8 mouse cellular contexts compared by ENCODE assay signal in the genomic region with DNA sequence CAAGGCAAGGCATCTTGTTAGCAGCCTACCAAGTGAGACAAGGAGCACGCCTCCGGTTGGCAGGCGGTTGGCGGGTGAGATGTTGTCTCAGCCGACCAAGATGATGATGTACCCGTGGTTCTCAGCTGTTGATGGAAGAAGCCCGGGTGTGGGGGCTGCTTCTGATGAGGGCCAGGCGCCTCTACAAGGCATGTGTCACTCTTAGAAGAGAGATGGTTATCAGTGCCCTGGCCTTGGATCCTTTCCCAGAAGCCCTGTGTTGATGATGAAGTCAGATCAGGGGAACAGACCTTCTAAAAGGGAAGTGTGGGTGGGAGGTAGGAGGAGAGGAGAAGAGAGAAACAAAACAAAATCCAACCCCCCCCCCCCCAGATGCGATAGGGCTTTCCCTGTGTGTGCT. TPM values are rescaled to one million over a fixed set of nuclear protein-coding genes. Genes with fewer than 3 reads are reported as not detected.
DNase-seq lines count a peak whose midpoint lies in the region; ATAC-seq and TF ChIP-seq lines count a peak whose summit lies in the region.

No protein-coding gene starts in this region.

- no peak overlapping the region for H3K4me2 ChIP-seq in lung, postnatal 0 days (replicated peaks; ENCODE audit: low read depth, low read length)
- no peak overlapping the region for H3K4me2 ChIP-seq in midbrain, embryonic 15.5 days
- H3K4me2 ChIP-seq in hindbrain, embryonic 16.5 days (ENCODE audit: low read length) = no peak overlapping the region

- 14% methylated on average over 9 of the region's 9 CpGs for WGBS in heart, adult 2 months
- WGBS in lung, postnatal 0 days = 16% methylated on average over 9 of the region's 9 CpGs
- 91% methylated on average over 9 of the region's 9 CpGs for WGBS in midbrain, embryonic 15.5 days
- 81% methylated on average over 9 of the region's 9 CpGs for WGBS in hindbrain, embryonic 16.5 days

- no peak overlapping the region for H3K4me3 ChIP-seq in heart, adult 2 months
- no peak overlapping the region for H3K4me3 ChIP-seq in lung, postnatal 0 days (ENCODE audit: low read depth, low read length)
- no peak overlapping the region for H3K4me3 ChIP-seq in midbrain, embryonic 15.5 days
- H3K4me3 ChIP-seq in hindbrain, embryonic 16.5 days (ENCODE audit: low read length) = no peak overlapping the region

- intact Hi-C loops in heart, adult 2 months (cut with DNase I) = loop anchor here (2.0 kb wide), 1 partner anchor 18 kb away; no protein-coding TSS in a partner anchor

- no peaks in the 10 kb centered on the region for H3K79me2 ChIP-seq in heart, adult 2 months (replicated peaks; ENCODE audit: control insufficient read depth, insufficient read depth, low read length)

- peak; percentile 86 for ATAC-seq in lung, postnatal 0 days
- no peak for ATAC-seq in midbrain, embryonic 15.5 days (replicated peaks)
- no peak for ATAC-seq in hindbrain, embryonic 16.5 days

- no peaks in the 10 kb centered on the region for H3K27me3 ChIP-seq in heart, adult 2 months (ENCODE audit: control insufficient read depth, insufficient read depth, low read length)
- no peaks in the 10 kb centered on the region for H3K27me3 ChIP-seq in lung, postnatal 0 days (replicated peaks; ENCODE audit: insufficient read depth, low read length)
- H3K27me3 ChIP-seq in midbrain, embryonic 15.5 days (replicated peaks) = no peaks in the 10 kb centered on the region
- H3K27me3 ChIP-seq in hindbrain, embryonic 16.5 days (replicated peaks; ENCODE audit: control insufficient read depth, insufficient read depth, low read length) = no peaks in the 10 kb centered on the region

- DNase-seq in B cell, adult 2 months = peak; percentile 49 to 55
- DNase-seq in T-cell, adult 2 months (ENCODE audit: low spot score) = peak; percentile 60
- DNase-seq in heart, adult 2 months = peak; percentile 39 to 56
- DNase-seq in layer of hippocampus, adult 18-20 months (ENCODE audit: low spot score in 2 of 2) = peak; percentile 76 to 87
- peak; percentile 57 for DNase-seq in lung, postnatal 0 days (ENCODE audit: low spot score)
- DNase-seq in thymus, postnatal 0 days (ENCODE audit: low spot score) = peak; percentile 44

- peaks cover 21% of the 10 kb centered on the region for H3K4me1 ChIP-seq in heart, adult 2 months (ENCODE audit: control insufficient read depth, insufficient read depth, low read length)
- H3K4me1 ChIP-seq in lung, postnatal 0 days (ENCODE audit: insufficient read depth, low read depth, low read length) = 0 out of 2 replicates have a peak, but pooled peaks cover 4% of the 10 kb centered on the region
- H3K4me1 ChIP-seq in midbrain, embryonic 15.5 days = no peaks in the 10 kb centered on the region
- no peaks in the 10 kb centered on the region for H3K4me1 ChIP-seq in hindbrain, embryonic 16.5 days (ENCODE audit: control insufficient read depth, insufficient read depth, low read depth, low read length)

- no peak for TF ChIP-seq POLR2A in heart, adult 2 months (IDR thresholded peaks at IDR 0.05; ENCODE audit: insufficient read depth, low read depth, low read length)

- H3K9ac ChIP-seq in heart, adult 2 months (ENCODE audit: low read depth, low read length) = no peak overlapping the region
- H3K9ac ChIP-seq in lung, postnatal 0 days (replicated peaks; ENCODE audit: low read depth) = no peak overlapping the region
- no peak overlapping the region for H3K9ac ChIP-seq in midbrain, embryonic 15.5 days
- H3K9ac ChIP-seq in hindbrain, embryonic 16.5 days (ENCODE audit: low read depth, low read length) = no peak overlapping the region

- no peak for TF ChIP-seq EP300 in heart, adult 2 months (IDR thresholded peaks at IDR 0.05; ENCODE audit: insufficient read depth, low read depth, low read length)
- TF ChIP-seq EP300 in lung, postnatal 0 days (IDR thresholded peaks at IDR 0.05) = peak; percentile 68

- no peak overlapping the region; the same call in 1 of the 2 replicates for H3K27ac ChIP-seq in heart, adult 2 months
- H3K27ac ChIP-seq in lung, postnatal 0 days (ENCODE audit: low read length) = no peak overlapping the region
- H3K27ac ChIP-seq in midbrain, embryonic 15.5 days = no peak overlapping the region
- H3K27ac ChIP-seq in hindbrain, embryonic 16.5 days (ENCODE audit: low read depth, low read length) = no peak overlapping the region

- TF ChIP-seq CTCF in heart, adult 2 months (IDR thresholded peaks at IDR 0.05) = no peak
- no peak for TF ChIP-seq CTCF in lung, postnatal 0 days (IDR thresholded peaks at IDR 0.05)

- no peaks in the 10 kb centered on the region for H3K9me3 ChIP-seq in lung, postnatal 0 days (ENCODE audit: low read length)
- H3K9me3 ChIP-seq in midbrain, embryonic 15.5 days = no peaks in the 10 kb centered on the region
- no peaks in the 10 kb centered on the region; the same call in 1 of the 2 replicates for H3K9me3 ChIP-seq in hindbrain, embryonic 16.5 days (ENCODE audit: control insufficient read depth, low read length)

- no peaks in the 10 kb centered on the region for H3K36me3 ChIP-seq in heart, adult 2 months (ENCODE audit: control insufficient read depth, insufficient read depth, low read length)
- no peaks in the 10 kb centered on the region for H3K36me3 ChIP-seq in lung, postnatal 0 days (ENCODE audit: insufficient read depth, low read length)
- no peaks in the 10 kb centered on the region for H3K36me3 ChIP-seq in midbrain, embryonic 15.5 days (replicated peaks)
- H3K36me3 ChIP-seq in hindbrain, embryonic 16.5 days (ENCODE audit: control insufficient read depth, insufficient read depth, low read length) = no peaks in the 10 kb centered on the region

RNA-seq across cellular contexts. Expression of a gene that starts 19.1 kb away (rescaled TPM):
- 1 to 10 TPM; 3.1 to 3.2 TPM for total RNA-seq in heart, adult 2 months (2021)
- 4.5 and 6.8 TPM in 2 replicates for polyA plus RNA-seq in heart, adult 2 months (2012; rRNA removed)
- 10 to 100 TPM; 51.1 to 51.9 TPM for total RNA-seq in layer of hippocampus, adult 18-20 months (2021)
- polyA plus RNA-seq in lung, postnatal 0 days (2015; fragmentation: Nextera tagmentation; extraction: Ambion mirVana) = 0.74 and 0.98 TPM in 2 replicates
- polyA plus RNA-seq in thymus, postnatal 0 days (2015; fragmentation: Nextera tagmentation; extraction: Ambion mirVana) = 2.1 TPM in 2 replicates
- polyA plus RNA-seq in midbrain, embryonic 15.5 days (2015; fragmentation: Nextera tagmentation; extraction: Ambion mirVana) = 3.8 and 4.1 TPM in 2 replicates
- polyA plus RNA-seq in hindbrain, embryonic 16.5 days (2015; fragmentation: Nextera tagmentation; extraction: Ambion mirVana) = 3.6 and 4.1 TPM in 2 replicates
